Mouse (Mus musculus): ENCODE data around the gene Gm20518. TPM values are rescaled to one million over a fixed set of nuclear protein-coding genes. Genes with fewer than 3 reads are reported as not detected.
A peak's percentile ranks its signal among the peaks of the same experiment; 100 is the strongest.

Gene Gm20518
- polyA plus RNA-seq, 2 experiments = 0.25 TPM; not detected in 1

- Histone ChIP-seq H3K4me1 (replicated peaks; ENCODE audit: control insufficient read depth in 2 of 2, insufficient read depth in 2 of 2, low read length in 1 of 2) (no peaks in the 10 kb centered on the region), H3K27me3 (ENCODE audit: control insufficient read depth, insufficient read depth, low read length) (peaks cover 36% of the 10 kb centered on the region), H3K27ac (no peak overlapping the region), H3K4me3 (ENCODE audit: insufficient read depth in 1 of 2, low read depth in 2 of 2, low read length in 2 of 2) (no peak overlapping the region), H3K36me3 (replicated peaks; ENCODE audit: control insufficient read depth, insufficient read depth, low read depth) (no peaks in the 10 kb centered on the region), H3K9me3 (ENCODE audit: control insufficient read depth, low read length) (no peaks in the 10 kb centered on the region), H3K4me2 (ENCODE audit: low read depth) (no peak overlapping the region), H3K9ac (replicated peaks) (no peak overlapping the region)
- TF ChIP-seq CTCF (IDR thresholded peaks at IDR 0.05; ENCODE audit: low read depth) = no peak
- no peak for TF ChIP-seq EP300 (IDR thresholded peaks at IDR 0.05; ENCODE audit: low read depth)
- DNase-seq (ENCODE audit: low read depth in 3 of 3, low spot score in 3 of 3) = no peak
- 59% methylated on average over 3 of the region's 3 CpGs for WGBS (ENCODE audit: insufficient replicate concordance)
- ATAC-seq (ENCODE audit: insufficient read depth) = no peak
Observed at GRCm38 (mm10) chr16:17828867-17829266, 62.6 kb downstream of the Gm20518 start.

- no peaks in the 10 kb centered on the region for H3K9me3 ChIP-seq (ENCODE audit: control insufficient read depth, low read length)
- H3K36me3 ChIP-seq (replicated peaks; ENCODE audit: control insufficient read depth, insufficient read depth, low read depth) = no peaks in the 10 kb centered on the region
- DNase-seq (ENCODE audit: low read depth in 3 of 3, low spot score in 3 of 3) = no peak
- H3K4me2 ChIP-seq (ENCODE audit: low read depth) = no peak overlapping the region
- TF ChIP-seq CTCF (IDR thresholded peaks at IDR 0.05; ENCODE audit: low read depth) = no peak
- TF ChIP-seq EP300 (IDR thresholded peaks at IDR 0.05; ENCODE audit: low read depth) = no peak
- H3K4me3 ChIP-seq (ENCODE audit: insufficient read depth in 1 of 2, low read depth in 2 of 2, low read length in 2 of 2) = no peak overlapping the region
- no peak overlapping the region for H3K27ac ChIP-seq
- no peaks in the 10 kb centered on the region for H3K4me1 ChIP-seq (replicated peaks; ENCODE audit: control insufficient read depth in 2 of 2, insufficient read depth in 2 of 2, low read length in 1 of 2)
- no peak overlapping the region for H3K9ac ChIP-seq (replicated peaks)
- peaks cover 30% of the 10 kb centered on the region for H3K27me3 ChIP-seq (ENCODE audit: control insufficient read depth, insufficient read depth, low read length)
- no peak for ATAC-seq (ENCODE audit: insufficient read depth)
- 20% methylated on average over 2 of the region's 2 CpGs for WGBS (ENCODE audit: insufficient replicate concordance)
Observed at GRCm38 (mm10) chr16:17828229-17828628, 63.2 kb downstream of the Gm20518 start.

GRCm38 (mm10) chr16:17826500-17826899 lies 65.0 kb downstream of the Gm20518 start:
- TF ChIP-seq EP300 (IDR thresholded peaks at IDR 0.05; ENCODE audit: low read depth) (no peak), CTCF (IDR thresholded peaks at IDR 0.05; ENCODE audit: low read depth) (no peak)
- H3K4me1 ChIP-seq (replicated peaks; ENCODE audit: control insufficient read depth in 2 of 2, insufficient read depth in 2 of 2, low read length in 1 of 2) = no peaks in the 10 kb centered on the region
- no peak overlapping the region for H3K4me3 ChIP-seq (ENCODE audit: insufficient read depth in 1 of 2, low read depth in 2 of 2, low read length in 2 of 2)
- H3K36me3 ChIP-seq (replicated peaks; ENCODE audit: control insufficient read depth, insufficient read depth, low read depth) = no peaks in the 10 kb centered on the region
- H3K4me2 ChIP-seq (ENCODE audit: low read depth) = no peak overlapping the region
- DNase-seq (ENCODE audit: low read depth in 3 of 3, low spot score in 3 of 3) (no peak), ATAC-seq (ENCODE audit: insufficient read depth) (no peak)
- H3K9me3 ChIP-seq (ENCODE audit: control insufficient read depth, low read length) = no peaks in the 10 kb centered on the region
- H3K27me3 ChIP-seq (ENCODE audit: control insufficient read depth, insufficient read depth, low read length) = peaks cover 12% of the 10 kb centered on the region
- H3K27ac ChIP-seq = no peak overlapping the region
- H3K9ac ChIP-seq (replicated peaks) = no peak overlapping the region
- 59% methylated on average over 2 of the region's 2 CpGs for WGBS (ENCODE audit: insufficient replicate concordance)

- ATAC-seq (ENCODE audit: insufficient read depth) (no peak), DNase-seq (ENCODE audit: low read depth in 3 of 3, low spot score in 3 of 3) (no peak)
- H3K4me3 ChIP-seq (ENCODE audit: insufficient read depth in 1 of 2, low read depth in 2 of 2, low read length in 2 of 2) = no peak overlapping the region
- H3K27ac ChIP-seq = no peak overlapping the region
- no peaks in the 10 kb centered on the region for H3K9me3 ChIP-seq (ENCODE audit: control insufficient read depth, low read length)
- 65% methylated on average over 8 of the region's 8 CpGs for WGBS (ENCODE audit: insufficient replicate concordance)
- peaks cover 17% of the 10 kb centered on the region for H3K27me3 ChIP-seq (ENCODE audit: control insufficient read depth, insufficient read depth, low read length)
- H3K9ac ChIP-seq (replicated peaks) = no peak overlapping the region
- H3K36me3 ChIP-seq (replicated peaks; ENCODE audit: control insufficient read depth, insufficient read depth, low read depth) = no peaks in the 10 kb centered on the region
- TF ChIP-seq CTCF (IDR thresholded peaks at IDR 0.05; ENCODE audit: low read depth) (no peak), EP300 (IDR thresholded peaks at IDR 0.05; ENCODE audit: low read depth) (no peak)
- no peak overlapping the region for H3K4me2 ChIP-seq (ENCODE audit: low read depth)
- H3K4me1 ChIP-seq (replicated peaks; ENCODE audit: control insufficient read depth in 2 of 2, insufficient read depth in 2 of 2, low read length in 1 of 2) = no peaks in the 10 kb centered on the region
Observed at GRCm38 (mm10) chr16:17816528-17816927, 74.9 kb downstream of the Gm20518 start.

- Histone ChIP-seq H3K27me3 (ENCODE audit: control insufficient read depth, insufficient read depth, low read length) (peaks cover 17% of the 10 kb centered on the region), H3K36me3 (replicated peaks; ENCODE audit: control insufficient read depth, insufficient read depth, low read depth) (no peaks in the 10 kb centered on the region), H3K4me1 (replicated peaks; ENCODE audit: control insufficient read depth in 2 of 2, insufficient read depth in 2 of 2, low read length in 1 of 2) (no peaks in the 10 kb centered on the region), H3K27ac (no peak overlapping the region), H3K9me3 (ENCODE audit: control insufficient read depth, low read length) (no peaks in the 10 kb centered on the region), H3K9ac (replicated peaks) (0 out of 2 replicates have a peak overlapping the region, but pooled peaks have one; percentile 9), H3K4me2 (ENCODE audit: low read depth) (peak overlapping the region; percentile 65), H3K4me3 (ENCODE audit: insufficient read depth in 1 of 2, low read depth in 2 of 2, low read length in 2 of 2) (peak overlapping the region; percentile 33 to 34)
- ATAC-seq (ENCODE audit: insufficient read depth) (peak; percentile 79), DNase-seq (ENCODE audit: low read depth in 3 of 3, low spot score in 3 of 3) (peak; percentile 38)
- no peak for TF ChIP-seq EP300 (IDR thresholded peaks at IDR 0.05; ENCODE audit: low read depth)
- TF ChIP-seq CTCF (IDR thresholded peaks at IDR 0.05; ENCODE audit: low read depth) = peak; percentile 98
- WGBS (ENCODE audit: insufficient replicate concordance) = 3% methylated on average over 63 of the region's 63 CpGs
Observed at GRCm38 (mm10) chr16:17815411-17816402, 75.8 kb downstream of the Gm20518 start.

Measured in liver, embryonic 14.5 days (tissue).